Mouse (Mus musculus): Measurements from ENCODE around the gene Gdf11. TPM values are rescaled to one million over a fixed set of nuclear protein-coding genes. Genes with fewer than 3 reads are reported as not detected.

The Gdf11 gene
- polyA plus RNA-seq, 1 experiment from 2014 or later = 1.7 TPM

DNA sequence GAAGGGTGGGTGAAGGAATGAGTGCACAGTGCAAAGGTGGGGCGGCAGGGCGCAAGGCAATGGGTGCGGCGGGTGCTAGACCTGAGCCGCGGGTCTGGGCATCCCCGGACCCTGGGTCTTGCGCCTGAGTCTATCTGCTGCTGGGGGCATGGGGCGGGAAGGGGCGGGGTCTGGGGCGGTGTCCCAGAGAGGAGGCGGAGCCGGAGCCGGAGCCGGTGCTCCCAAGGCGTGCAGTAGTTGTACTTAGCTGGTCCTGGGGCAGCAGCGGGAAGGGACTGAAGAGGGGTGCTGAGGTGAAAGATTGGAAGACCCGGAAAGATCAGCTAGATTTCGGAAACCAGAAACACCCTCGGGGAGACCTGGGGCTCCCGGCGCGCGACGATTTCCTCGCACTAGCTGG is 42.1 kb upstream of the Gdf11 start, which contains the start of gene Itga7:
Itga7 (plus strand) TSS at position 245 of the 400 bp plus-strand sequence.
- Histone ChIP-seq H3K9ac (ENCODE audit: low read length) (peak within 1 kb of the TSS; percentile 63), H3K4me1 (ENCODE audit: control insufficient read depth, insufficient read depth, low read length) (peaks cover 37% of the 10 kb centered on the region), H3K36me3 (ENCODE audit: control insufficient read depth, insufficient read depth) (no peaks in the 10 kb centered on the region), H3K4me3 (ENCODE audit: low read length) (peak within 1 kb of the TSS; percentile 61), H3K9me3 (replicated peaks; ENCODE audit: control insufficient read depth, low read length) (no peaks in the 10 kb centered on the region), H3K27ac (ENCODE audit: low read length) (no peak within 1 kb of the TSS), H3K27me3 (ENCODE audit: control insufficient read depth, insufficient read depth, low read length) (peaks cover 25% of the 10 kb centered on the region), H3K4me2 (ENCODE audit: low read depth, low read length) (peak within 1 kb of the TSS; percentile 90)
- ATAC-seq (replicated peaks; ENCODE audit: extremely low read depth, insufficient read depth, low FRiP score) = peak; percentile 73
- under 1% methylated on average over 26 of the region's 26 CpGs for WGBS

DNA sequence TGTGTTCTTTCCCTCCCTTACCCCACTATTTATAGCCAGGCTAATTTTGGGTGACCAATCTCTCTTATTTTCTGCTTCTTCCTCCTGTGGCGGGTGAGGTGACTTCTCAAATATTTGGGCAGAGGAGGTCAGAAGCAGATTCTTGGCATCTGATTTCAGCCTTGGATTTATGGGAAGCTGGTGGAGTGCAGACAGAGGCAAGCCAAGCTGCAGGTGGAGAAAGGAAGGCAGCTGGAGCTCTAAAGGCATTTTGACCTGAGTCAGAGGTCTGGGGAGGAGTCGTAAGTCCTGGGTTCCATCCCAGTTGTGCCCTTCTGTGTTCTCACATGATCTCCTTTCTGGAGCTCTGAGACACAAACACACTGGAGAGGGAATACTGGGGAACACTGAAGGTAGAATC is 39.9 kb upstream of the Gdf11 start:
- ATAC-seq (replicated peaks; ENCODE audit: extremely low read depth, insufficient read depth, low FRiP score) = no peak
- H3K36me3 ChIP-seq (ENCODE audit: control insufficient read depth, insufficient read depth) = no peaks in the 10 kb centered on the region
- H3K9ac ChIP-seq (ENCODE audit: low read length) = no peak overlapping the region
- H3K4me2 ChIP-seq (ENCODE audit: low read depth, low read length) = peak overlapping the region; percentile 44
- peaks cover 25% of the 10 kb centered on the region for H3K27me3 ChIP-seq (ENCODE audit: control insufficient read depth, insufficient read depth, low read length)
- WGBS = 24% methylated on average over 2 of the region's 2 CpGs
- no peaks in the 10 kb centered on the region for H3K9me3 ChIP-seq (replicated peaks; ENCODE audit: control insufficient read depth, low read length)
- H3K4me1 ChIP-seq (ENCODE audit: control insufficient read depth, insufficient read depth, low read length) = peaks cover 37% of the 10 kb centered on the region
- H3K27ac ChIP-seq (ENCODE audit: low read length) = peak overlapping the region; percentile 77
- no peak overlapping the region for H3K4me3 ChIP-seq (ENCODE audit: low read length)

DNA sequence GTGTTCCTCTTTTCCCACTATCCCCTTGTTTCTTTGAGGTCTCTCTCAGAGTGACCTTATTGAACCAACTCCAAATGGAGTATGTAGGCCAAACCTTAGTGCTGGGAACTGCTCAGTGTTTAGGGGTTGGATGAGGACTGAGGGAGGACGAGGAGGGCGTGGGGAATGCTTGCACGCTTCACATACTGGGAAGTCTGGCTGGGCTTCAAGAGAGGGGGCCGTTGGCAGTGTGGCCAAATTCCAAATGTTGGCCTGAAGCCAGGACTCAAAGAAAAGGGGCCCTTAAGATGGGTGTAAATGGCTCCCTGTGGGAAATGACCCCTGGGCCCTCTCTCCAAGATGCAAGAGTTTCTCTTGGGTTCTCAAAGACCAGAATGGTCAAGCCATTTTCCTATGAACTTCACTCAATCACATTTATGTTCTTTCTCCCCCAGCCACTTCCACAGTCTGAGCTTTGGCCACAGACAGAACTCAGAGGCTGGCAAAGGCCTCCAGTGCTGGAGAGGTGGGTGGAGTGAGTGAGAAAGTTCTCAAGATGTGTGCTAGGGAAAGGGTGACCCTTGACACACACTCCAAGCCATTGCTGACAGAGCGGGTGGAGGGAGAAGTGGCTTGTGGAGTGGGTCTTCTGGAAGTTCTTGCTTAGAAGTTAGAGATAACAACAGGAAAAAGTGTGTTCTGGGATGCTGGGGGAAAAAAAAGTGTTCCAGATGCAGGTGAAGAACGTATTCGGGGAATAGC is 38.3 kb upstream of the Gdf11 start:
- Histone ChIP-seq H3K36me3 (ENCODE audit: control insufficient read depth, insufficient read depth) (no peaks in the 10 kb centered on the region), H3K4me1 (ENCODE audit: control insufficient read depth, insufficient read depth, low read length) (peaks cover 37% of the 10 kb centered on the region), H3K9ac (ENCODE audit: low read length) (no peak overlapping the region), H3K27me3 (ENCODE audit: control insufficient read depth, insufficient read depth, low read length) (peaks cover 17% of the 10 kb centered on the region), H3K4me3 (ENCODE audit: low read length) (no peak overlapping the region), H3K9me3 (replicated peaks; ENCODE audit: control insufficient read depth, low read length) (no peaks in the 10 kb centered on the region), H3K27ac (ENCODE audit: low read length) (no peak overlapping the region; the same call in none of the 2 replicates), H3K4me2 (ENCODE audit: low read depth, low read length) (no peak overlapping the region)
- ATAC-seq (replicated peaks; ENCODE audit: extremely low read depth, insufficient read depth, low FRiP score) = no peak
- WGBS = 43% methylated on average over 7 of the region's 7 CpGs

DNA sequence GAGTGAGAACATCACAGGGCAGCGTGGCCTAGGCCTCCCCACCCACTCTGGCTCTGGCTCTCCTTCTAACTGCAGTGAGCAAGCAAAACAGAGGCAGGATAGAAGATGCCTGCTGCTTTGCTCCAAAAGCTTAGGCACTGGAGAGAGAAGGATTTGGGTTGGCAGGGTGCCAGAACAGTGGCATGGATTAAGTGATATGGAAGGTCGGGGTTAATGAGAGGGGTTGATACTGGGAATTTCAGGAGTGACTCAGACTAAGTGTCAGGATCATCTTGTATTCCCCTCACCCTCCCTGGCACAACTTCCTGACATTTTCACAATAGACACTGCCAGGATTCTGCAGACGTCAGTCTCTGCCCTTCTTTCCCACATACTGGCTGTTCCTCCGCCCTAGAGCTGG is 36.8 kb upstream of the Gdf11 start:
- WGBS = 31% methylated on average over 4 of the region's 4 CpGs
- Histone ChIP-seq H3K4me1 (ENCODE audit: control insufficient read depth, insufficient read depth, low read length) (peaks cover 34% of the 10 kb centered on the region), H3K4me2 (ENCODE audit: low read depth, low read length) (no peak overlapping the region), H3K27me3 (ENCODE audit: control insufficient read depth, insufficient read depth, low read length) (peaks cover 8% of the 10 kb centered on the region), H3K4me3 (ENCODE audit: low read length) (no peak overlapping the region), H3K9ac (ENCODE audit: low read length) (no peak overlapping the region), H3K27ac (ENCODE audit: low read length) (no peak overlapping the region), H3K36me3 (ENCODE audit: control insufficient read depth, insufficient read depth) (no peaks in the 10 kb centered on the region), H3K9me3 (replicated peaks; ENCODE audit: control insufficient read depth, low read length) (no peaks in the 10 kb centered on the region)
- ATAC-seq (replicated peaks; ENCODE audit: extremely low read depth, insufficient read depth, low FRiP score) = no peak

DNA sequence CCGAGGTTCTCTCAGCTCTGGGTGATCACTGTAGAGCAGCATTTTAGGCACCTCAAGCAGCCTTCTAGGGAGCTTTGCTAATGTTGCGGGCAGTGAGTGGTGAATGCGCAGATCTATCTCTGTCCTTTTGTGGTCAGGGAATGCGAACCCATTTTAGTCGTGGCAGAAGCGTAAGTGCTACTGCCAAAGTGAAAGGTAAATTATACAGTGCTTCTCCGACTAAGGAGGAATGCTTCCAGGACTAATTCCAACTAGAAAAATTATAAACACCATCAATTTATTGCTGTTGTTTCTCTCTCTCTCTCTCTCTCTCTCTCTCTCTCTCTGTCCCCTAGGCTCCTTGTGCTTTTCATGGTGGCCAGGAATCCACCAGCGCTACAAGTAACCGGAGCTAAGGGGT is 32.4 kb upstream of the Gdf11 start, which contains the start of gene Bloc1s1:
Bloc1s1 (minus strand) TSS at position 101 of the 400 bp plus-strand sequence.
- peak within 1 kb of the TSS; percentile 88 for H3K4me3 ChIP-seq (ENCODE audit: low read length)
- no peaks in the 10 kb centered on the region; the same call in 1 of the 2 replicates for H3K27me3 ChIP-seq (ENCODE audit: control insufficient read depth, insufficient read depth, low read length)
- peak within 1 kb of the TSS; percentile 91 for H3K9ac ChIP-seq (ENCODE audit: low read length)
- ATAC-seq (replicated peaks; ENCODE audit: extremely low read depth, insufficient read depth, low FRiP score) = no peak
- H3K4me1 ChIP-seq (ENCODE audit: control insufficient read depth, insufficient read depth, low read length) = peaks cover 26% of the 10 kb centered on the region
- peak within 1 kb of the TSS; percentile 73 for H3K4me2 ChIP-seq (ENCODE audit: low read depth, low read length)
- WGBS = 55% methylated on average over 9 of the region's 9 CpGs
- H3K27ac ChIP-seq (ENCODE audit: low read length) = peak within 1 kb of the TSS; percentile 97
- no peaks in the 10 kb centered on the region for H3K36me3 ChIP-seq (ENCODE audit: control insufficient read depth, insufficient read depth)
- no peaks in the 10 kb centered on the region for H3K9me3 ChIP-seq (replicated peaks; ENCODE audit: control insufficient read depth, low read length)

DNA sequence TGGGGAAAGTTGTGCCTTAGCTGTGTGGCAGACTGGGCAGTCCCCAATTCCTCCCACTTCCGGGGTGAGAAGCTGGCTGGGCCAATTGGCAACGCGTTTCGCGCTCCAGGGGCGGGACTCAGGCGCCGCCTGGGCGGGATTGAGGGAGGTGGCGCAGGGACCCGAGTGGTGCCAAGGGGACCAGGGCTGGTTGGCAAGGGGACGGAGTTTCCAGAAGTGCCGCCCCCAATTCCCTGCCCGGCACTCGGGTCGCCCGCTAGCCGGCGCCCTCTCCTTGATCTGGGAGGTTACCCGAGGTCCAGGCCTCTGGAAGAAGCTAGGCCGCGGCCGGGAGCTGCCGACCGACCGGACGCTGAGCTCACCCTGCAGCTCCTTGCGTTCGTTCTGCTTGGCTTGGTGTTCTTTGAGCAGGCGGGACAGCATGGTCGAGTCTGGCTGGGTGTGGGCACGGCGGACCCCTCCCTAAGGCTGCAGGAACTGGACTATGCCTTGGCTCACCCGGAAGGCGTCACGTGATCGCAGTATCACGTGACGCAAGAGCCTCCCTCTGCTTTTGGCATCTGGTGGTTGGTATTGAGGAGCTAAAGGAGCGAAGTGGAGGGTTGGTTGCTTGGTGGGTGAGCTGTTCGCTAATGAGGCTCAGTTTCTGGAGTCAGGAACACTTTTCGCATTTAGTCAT is 31.6 kb upstream of the Gdf11 start:
- peak overlapping the region; percentile 91 for H3K9ac ChIP-seq (ENCODE audit: low read length)
- H3K4me2 ChIP-seq (ENCODE audit: low read depth, low read length) = peak overlapping the region; percentile 73
- peaks cover 28% of the 10 kb centered on the region for H3K4me1 ChIP-seq (ENCODE audit: control insufficient read depth, insufficient read depth, low read length)
- peak overlapping the region; percentile 97 for H3K27ac ChIP-seq (ENCODE audit: low read length)
- no peaks in the 10 kb centered on the region for H3K36me3 ChIP-seq (ENCODE audit: control insufficient read depth, insufficient read depth)
- peak; percentile 93 for ATAC-seq (replicated peaks; ENCODE audit: extremely low read depth, insufficient read depth, low FRiP score)
- H3K9me3 ChIP-seq (replicated peaks; ENCODE audit: control insufficient read depth, low read length) = no peaks in the 10 kb centered on the region
- H3K4me3 ChIP-seq (ENCODE audit: low read length) = peak overlapping the region; percentile 88
- no peaks in the 10 kb centered on the region; the same call in 1 of the 2 replicates for H3K27me3 ChIP-seq (ENCODE audit: control insufficient read depth, insufficient read depth, low read length)
- under 1% methylated on average over 42 of the region's 42 CpGs for WGBS

DNA sequence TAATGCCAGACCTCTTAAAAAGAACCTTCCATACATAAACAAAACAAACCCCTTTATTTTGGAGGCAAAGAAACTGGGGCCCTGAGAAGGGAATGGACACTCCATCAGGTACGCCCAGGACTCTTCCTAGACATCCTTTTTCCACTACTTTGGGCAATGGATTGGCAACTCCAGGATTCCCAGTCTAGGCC is 31.2 kb upstream of the Gdf11 start, which contains the start of gene Rdh5:
Rdh5 (minus strand) TSS at position 67 of the 191 bp plus-strand sequence.
- peak within 1 kb of the TSS; percentile 73 for H3K4me2 ChIP-seq (ENCODE audit: low read depth, low read length)
- no peaks in the 10 kb centered on the region; the same call in 1 of the 2 replicates for H3K27me3 ChIP-seq (ENCODE audit: control insufficient read depth, insufficient read depth, low read length)
- H3K27ac ChIP-seq (ENCODE audit: low read length) = peak within 1 kb of the TSS; percentile 97
- ATAC-seq (replicated peaks; ENCODE audit: extremely low read depth, insufficient read depth, low FRiP score) = no peak
- peak within 1 kb of the TSS; percentile 91 for H3K9ac ChIP-seq (ENCODE audit: low read length)
- WGBS = 24% methylated on average over 1 of the region's 1 CpGs
- no peaks in the 10 kb centered on the region for H3K9me3 ChIP-seq (replicated peaks; ENCODE audit: control insufficient read depth, low read length)
- peaks cover 28% of the 10 kb centered on the region for H3K4me1 ChIP-seq (ENCODE audit: control insufficient read depth, insufficient read depth, low read length)
- H3K36me3 ChIP-seq (ENCODE audit: control insufficient read depth, insufficient read depth) = peaks cover 2% of the 10 kb centered on the region; the same call in 1 of the 2 replicates
- H3K4me3 ChIP-seq (ENCODE audit: low read length) = peak within 1 kb of the TSS; percentile 88

DNA sequence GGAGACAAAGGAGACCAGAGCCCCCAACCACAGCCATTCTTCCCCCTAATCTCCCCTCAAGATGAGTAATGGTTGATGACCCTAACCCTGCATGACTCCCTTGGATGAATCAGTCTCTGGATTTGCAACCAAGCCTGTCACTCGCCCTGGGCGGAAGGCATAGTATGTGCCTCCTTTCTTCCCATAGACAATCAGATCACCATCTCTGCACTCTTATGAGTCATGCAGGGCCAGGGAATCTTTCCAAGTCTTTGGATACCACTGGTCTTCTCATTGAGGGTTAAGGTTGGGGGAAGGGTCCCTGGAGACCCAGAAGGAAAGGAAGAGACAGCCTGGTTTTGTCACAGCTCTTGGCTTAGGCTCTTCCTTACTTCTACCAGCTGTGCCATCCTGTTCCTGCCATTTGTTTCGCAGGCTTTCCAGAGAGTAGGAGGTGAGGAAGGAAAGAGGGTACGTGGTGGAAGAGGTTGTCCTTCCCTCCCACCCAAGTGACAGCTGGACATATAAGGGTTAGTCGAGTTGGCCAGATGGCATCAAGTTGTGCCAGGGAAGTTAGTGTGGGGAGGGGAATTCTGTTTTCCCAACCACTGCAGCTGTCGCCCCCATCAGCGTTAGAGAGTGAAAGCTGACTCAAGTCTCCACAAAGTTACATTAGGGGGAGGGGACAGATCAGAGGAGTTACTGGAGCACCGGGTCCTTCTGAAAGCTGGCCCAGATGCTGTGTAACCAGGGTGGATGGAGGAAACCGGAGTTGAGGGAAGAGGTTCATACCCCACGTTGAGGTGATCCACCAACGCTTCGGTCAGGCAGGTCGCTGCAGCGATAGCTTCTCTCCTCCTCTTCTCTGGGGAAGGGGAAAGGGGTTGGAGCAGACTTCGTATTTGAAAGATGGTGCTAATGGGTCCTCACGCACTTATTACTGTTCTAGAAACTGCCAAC is 30.6 kb upstream of the Gdf11 start:
- Histone ChIP-seq H3K9ac (ENCODE audit: low read length) (peak overlapping the region; percentile 91), H3K36me3 (ENCODE audit: control insufficient read depth, insufficient read depth) (peaks cover 3% of the 10 kb centered on the region; the same call in 1 of the 2 replicates), H3K4me2 (ENCODE audit: low read depth, low read length) (peak overlapping the region; percentile 73), H3K4me1 (ENCODE audit: control insufficient read depth, insufficient read depth, low read length) (peaks cover 28% of the 10 kb centered on the region), H3K9me3 (replicated peaks; ENCODE audit: control insufficient read depth, low read length) (no peaks in the 10 kb centered on the region), H3K4me3 (ENCODE audit: low read length) (peak overlapping the region; percentile 88), H3K27ac (ENCODE audit: low read length) (peak overlapping the region; percentile 97), H3K27me3 (ENCODE audit: control insufficient read depth, insufficient read depth, low read length) (no peaks in the 10 kb centered on the region)
- no peak for ATAC-seq (replicated peaks; ENCODE audit: extremely low read depth, insufficient read depth, low FRiP score)
- WGBS = 60% methylated on average over 16 of the region's 16 CpGs

All from heart, embryonic 16.5 days (tissue).